Mouse (Mus musculus) forebrain, embryonic 16.5 days (tissue): ENCODE data around the gene Ndufaf2. TPM values are rescaled to one million over a fixed set of nuclear protein-coding genes. Genes with fewer than 3 reads are reported as not detected.
A peak's percentile ranks its signal among the peaks of the same experiment; 100 is the strongest.

Experiments
- ATAC-seq: fragments of 200-750 bp; cut with Nextera tagmentation; 2 replicates; pipeline ENCODE4 v1.8.0; 2017; ENCODE audit warnings: mild to moderate bottlenecking, moderate library complexity
- H3K27ac ChIP-seq: fragments of 300-500 bp; sonication (generic); 2 replicates; pipeline ENCODE4 v1.5.1; 2014; ENCODE audit warnings: low read length, control low read depth
- H3K27me3 ChIP-seq: fragments of 300-500 bp; sonication (generic); replicated peaks from 2 replicates; pipeline ENCODE4 v1.6.1; 2014; ENCODE audit warnings: low read length; ENCODE audit not compliant: control insufficient read depth, insufficient read depth
- H3K36me3 ChIP-seq: fragments of 300-500 bp; sonication (generic); 2 replicates; pipeline ENCODE4 v1.6.1; 2014; ENCODE audit not compliant: control insufficient read depth, insufficient read depth
- H3K4me1 ChIP-seq: fragments of 300-500 bp; sonication (generic); replicated peaks from 2 replicates; pipeline ENCODE4 v1.6.1; 2014; ENCODE audit warnings: low read length; ENCODE audit not compliant: control insufficient read depth, insufficient read depth
- H3K4me2 ChIP-seq: fragments of 300-500 bp; sonication (generic); 2 replicates; pipeline ENCODE4 v1.6.1; 2014; ENCODE audit warnings: mild to moderate bottlenecking, low read length, control low read depth
- H3K4me3 ChIP-seq: fragments of 300-500 bp; sonication (generic); replicated peaks from 2 replicates; pipeline ENCODE4 v1.5.1; 2014; ENCODE audit warnings: mild to moderate bottlenecking, low read length, control low read depth
- H3K9ac ChIP-seq: fragments of 300-500 bp; sonication (generic); replicated peaks from 2 replicates; pipeline ENCODE4 v1.6.1; 2014; ENCODE audit warnings: low read depth, low read length, control low read depth
- H3K9me3 ChIP-seq: fragments of 300-500 bp; sonication (generic); 2 replicates; pipeline ENCODE4 v1.6.1; 2016; ENCODE audit warnings: low read length; ENCODE audit not compliant: control insufficient read depth
- WGBS: fragments of 180-500 bp; shearing (Covaris S2); extraction: QIAGEN DNeasy Blood & Tissue Kit; methylation state at CpG from one replicate; pipeline ENCODE4 v1.1.7; 2014; 5-methylcytosine and 5-hydroxymethylcytosine counted together
- polyA plus RNA-seq: library from polyadenylated mRNA; unstranded; fragments of >200 nt; fragmentation: Nextera tagmentation; extraction: Ambion mirVana; gene quantifications from 2 replicates; pipeline ENCODE4 v1.2.1, GENCODE M21; 2015

Gene Ndufaf2
- polyA plus RNA-seq, 1 experiment from 2014 or later, result 72.8 TPM

- Histone ChIP-seq H3K9me3 (no peaks in the 10 kb centered on the region), H3K9ac (no peak overlapping the region), H3K4me2 (peak overlapping the region; percentile 40), H3K27ac (peak overlapping the region; percentile 85), H3K36me3 (no peaks in the 10 kb centered on the region), H3K4me3 (no peak overlapping the region), H3K4me1 (peaks cover 12% of the 10 kb centered on the region), H3K27me3 (no peaks in the 10 kb centered on the region)
- 46% methylated on average over 11 of the region's 11 CpGs for WGBS
- ATAC-seq, result peak; percentile 53
Measured at GRCm38 (mm10) chr13:107970422-107971142, 187.8 kb downstream of the Ndufaf2 start.

DNA sequence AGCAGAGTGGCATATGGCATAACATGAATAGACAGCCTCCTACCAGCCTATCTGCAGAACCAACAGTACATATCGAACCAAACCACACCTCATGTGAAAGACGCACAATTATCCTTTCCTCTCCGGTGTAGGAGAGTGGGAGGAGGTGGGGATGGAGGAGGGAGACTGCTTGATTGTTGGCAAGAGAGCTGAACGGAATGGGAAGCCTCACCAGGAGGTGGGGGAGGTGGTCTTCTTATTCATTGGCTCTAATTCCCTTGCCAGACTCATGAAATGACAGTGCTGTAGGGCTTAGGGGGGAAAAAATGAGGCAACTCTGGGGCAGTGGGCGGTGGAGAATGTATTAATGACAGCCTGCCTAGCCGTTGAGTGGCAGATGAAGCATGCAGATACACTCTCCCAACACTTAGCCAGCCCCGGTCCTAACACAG is 188.4 kb downstream of the Ndufaf2 start:
- no peaks in the 10 kb centered on the region for H3K36me3 ChIP-seq

DNA sequence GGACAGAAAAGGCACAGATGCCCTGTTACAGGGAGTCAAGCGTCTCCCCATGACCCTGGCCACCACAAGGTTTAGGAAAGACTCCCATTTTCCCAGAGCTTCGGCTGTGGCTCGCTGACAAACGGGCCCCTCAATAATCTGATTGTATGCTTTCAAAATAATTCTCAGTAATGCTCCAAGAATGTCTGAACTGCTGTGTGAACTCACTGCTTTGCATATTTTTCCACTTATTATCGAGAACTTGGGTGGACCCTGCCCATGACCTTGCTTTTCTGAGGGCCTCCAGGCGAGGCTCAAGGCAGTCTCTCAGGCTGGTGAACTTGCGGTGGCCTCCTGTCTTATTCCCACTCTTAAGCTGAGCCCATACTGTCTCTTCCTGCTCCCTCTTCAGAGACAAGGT is 193.8 kb downstream of the Ndufaf2 start:
- Histone ChIP-seq H3K4me1 (0 out of 2 replicates have a peak, but pooled peaks cover 4% of the 10 kb centered on the region), H3K27me3 (no peaks in the 10 kb centered on the region), H3K4me3 (no peak overlapping the region), H3K36me3 (no peaks in the 10 kb centered on the region), H3K4me2 (no peak overlapping the region), H3K9ac (no peak overlapping the region), H3K27ac (no peak overlapping the region), H3K9me3 (no peaks in the 10 kb centered on the region)
- WGBS, result 68% methylated on average over 7 of the region's 7 CpGs
- ATAC-seq, result no peak

More for the DNA sequence above, 188.4 kb downstream of the Ndufaf2 start:
- Histone ChIP-seq H3K4me3 (no peak overlapping the region), H3K9ac (no peak overlapping the region), H3K27me3 (no peaks in the 10 kb centered on the region), H3K9me3 (no peaks in the 10 kb centered on the region), H3K4me1 (peaks cover 12% of the 10 kb centered on the region), H3K27ac (peak overlapping the region; percentile 85), H3K4me2 (peak overlapping the region; percentile 40)
- WGBS, result 4% methylated on average over 7 of the region's 7 CpGs
- peak; percentile 92 for ATAC-seq

DNA sequence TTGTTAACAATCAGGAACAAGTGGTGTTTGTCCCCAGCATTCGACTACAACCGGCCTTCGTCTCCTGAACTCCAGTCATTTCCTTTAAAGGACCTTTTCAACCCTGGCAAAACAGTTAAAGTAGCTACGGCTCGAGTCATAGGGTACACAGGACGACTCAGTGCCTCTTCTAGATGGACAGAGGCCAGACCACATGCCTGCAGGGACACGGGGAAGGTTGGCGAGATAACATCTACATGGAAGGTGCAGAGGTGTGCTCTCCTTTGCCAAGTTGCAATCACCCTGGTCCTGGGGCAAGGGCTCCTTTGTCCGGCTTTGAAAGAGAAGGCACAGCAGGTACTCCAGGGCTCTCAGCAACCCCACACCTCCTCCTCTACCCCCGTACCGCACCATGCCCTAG is 195.0 kb downstream of the Ndufaf2 start:
- no peak overlapping the region for H3K4me3 ChIP-seq
- no peak for ATAC-seq
- H3K4me2 ChIP-seq, result no peak overlapping the region
- H3K27ac ChIP-seq, result no peak overlapping the region
- 0 out of 2 replicates have a peak, but pooled peaks cover 4% of the 10 kb centered on the region for H3K4me1 ChIP-seq
- WGBS, result 43% methylated on average over 11 of the region's 11 CpGs
- no peak overlapping the region for H3K9ac ChIP-seq
- no peaks in the 10 kb centered on the region for H3K9me3 ChIP-seq
- H3K36me3 ChIP-seq, result no peaks in the 10 kb centered on the region
- H3K27me3 ChIP-seq, result no peaks in the 10 kb centered on the region

GRCm38 (mm10) chr13:107962741-107963140 is 195.7 kb downstream of the Ndufaf2 start:
- Histone ChIP-seq H3K9me3 (no peaks in the 10 kb centered on the region), H3K27ac (no peak overlapping the region), H3K9ac (no peak overlapping the region), H3K36me3 (no peaks in the 10 kb centered on the region), H3K4me3 (no peak overlapping the region), H3K4me2 (no peak overlapping the region), H3K27me3 (no peaks in the 10 kb centered on the region), H3K4me1 (0 out of 2 replicates have a peak, but pooled peaks cover 4% of the 10 kb centered on the region)
- no peak for ATAC-seq
- 75% methylated on average over 4 of the region's 4 CpGs for WGBS

GRCm38 (mm10) chr13:107961972-107962371 is 196.5 kb downstream of the Ndufaf2 start:
- WGBS, result 21% methylated on average over 4 of the region's 4 CpGs
- Histone ChIP-seq H3K4me2 (no peak overlapping the region), H3K36me3 (no peaks in the 10 kb centered on the region), H3K4me1 (0 out of 2 replicates have a peak, but pooled peaks cover 4% of the 10 kb centered on the region), H3K27ac (no peak overlapping the region), H3K9ac (no peak overlapping the region), H3K27me3 (no peaks in the 10 kb centered on the region), H3K9me3 (no peaks in the 10 kb centered on the region), H3K4me3 (no peak overlapping the region)
- ATAC-seq, result no peak

GRCm38 (mm10) chr13:107961501-107961900 is 196.9 kb downstream of the Ndufaf2 start:
- no peaks in the 10 kb centered on the region for H3K9me3 ChIP-seq
- 0 out of 2 replicates have a peak, but pooled peaks cover 4% of the 10 kb centered on the region for H3K4me1 ChIP-seq
- no peak overlapping the region for H3K4me3 ChIP-seq
- no peak overlapping the region for H3K27ac ChIP-seq
- 78% methylated on average over 4 of the region's 4 CpGs for WGBS
- H3K36me3 ChIP-seq, result no peaks in the 10 kb centered on the region
- H3K9ac ChIP-seq, result no peak overlapping the region
- H3K27me3 ChIP-seq, result no peaks in the 10 kb centered on the region
- H3K4me2 ChIP-seq, result no peak overlapping the region
- ATAC-seq, result no peak

DNA sequence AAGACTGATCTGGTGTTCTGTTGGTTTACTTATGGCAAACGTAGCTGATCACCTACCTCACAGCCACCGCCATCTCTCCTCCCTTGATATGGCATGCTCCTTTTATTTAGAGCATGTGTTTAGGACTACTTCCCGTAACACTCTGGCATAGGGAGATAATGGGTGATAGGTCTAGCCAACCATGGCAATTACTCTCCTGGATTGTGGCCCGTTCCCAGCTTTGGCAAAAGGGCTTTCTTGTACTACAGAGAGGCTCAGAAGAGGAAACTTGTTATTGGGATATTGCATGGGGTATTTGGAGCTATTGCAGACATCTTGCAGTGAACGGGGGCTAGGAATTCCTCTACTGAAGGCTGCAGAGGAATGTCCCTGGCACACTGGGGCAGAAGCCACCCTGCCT is 197.9 kb downstream of the Ndufaf2 start:
- WGBS, result 79% methylated on average over 5 of the region's 5 CpGs
- H3K36me3 ChIP-seq, result no peaks in the 10 kb centered on the region
- H3K4me1 ChIP-seq, result 0 out of 2 replicates have a peak, but pooled peaks cover 4% of the 10 kb centered on the region
- no peak for ATAC-seq
- H3K9ac ChIP-seq, result no peak overlapping the region
- H3K9me3 ChIP-seq, result no peaks in the 10 kb centered on the region
- no peaks in the 10 kb centered on the region for H3K27me3 ChIP-seq
- H3K4me3 ChIP-seq, result no peak overlapping the region
- H3K27ac ChIP-seq, result no peak overlapping the region
- H3K4me2 ChIP-seq, result no peak overlapping the region

DNA sequence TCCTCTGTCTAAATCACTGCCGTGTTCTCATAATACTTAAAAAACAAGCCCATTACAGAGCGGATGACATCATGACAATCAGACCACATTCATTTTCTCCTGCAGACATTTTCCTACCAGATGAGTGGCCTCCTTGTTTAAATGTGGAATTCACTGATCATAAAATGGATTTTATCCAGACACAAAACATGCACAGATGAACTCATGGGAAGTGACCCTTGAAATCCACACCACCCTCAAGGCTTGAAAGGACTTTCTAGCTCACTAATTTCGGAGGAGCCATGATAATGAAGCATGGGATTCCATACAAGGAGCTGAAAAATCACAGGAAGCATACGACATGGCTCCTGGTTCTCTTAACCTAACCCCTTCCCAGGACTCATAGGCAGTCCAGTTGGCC is 198.5 kb downstream of the Ndufaf2 start:
- no peak for ATAC-seq

More for the DNA sequence above, 198.5 kb downstream of the Ndufaf2 start:
- 77% methylated on average over 4 of the region's 4 CpGs for WGBS
- H3K4me3 ChIP-seq, result no peak overlapping the region
- H3K9ac ChIP-seq, result no peak overlapping the region
- H3K27me3 ChIP-seq, result no peaks in the 10 kb centered on the region
- no peak overlapping the region for H3K27ac ChIP-seq
- H3K4me2 ChIP-seq, result no peak overlapping the region
- peaks cover 9% of the 10 kb centered on the region for H3K4me1 ChIP-seq
- no peaks in the 10 kb centered on the region for H3K36me3 ChIP-seq
- H3K9me3 ChIP-seq, result no peaks in the 10 kb centered on the region
